Mouse (Mus musculus) lung, postnatal 10 days (tissue): ENCODE results near the gene Hes7.
A peak's percentile ranks its signal among the peaks of the same experiment; 100 is the strongest.
"Not testable (repeated sequence)": the region's sequence is repeated elsewhere in the genome, so short reads cannot be mapped to it uniquely, and the experiment has no call there.

Source experiments
- DNase-seq: peaks from one replicate; pipeline ENCODE4 v3.0.0; 2021

The Hes7 gene

DNA sequence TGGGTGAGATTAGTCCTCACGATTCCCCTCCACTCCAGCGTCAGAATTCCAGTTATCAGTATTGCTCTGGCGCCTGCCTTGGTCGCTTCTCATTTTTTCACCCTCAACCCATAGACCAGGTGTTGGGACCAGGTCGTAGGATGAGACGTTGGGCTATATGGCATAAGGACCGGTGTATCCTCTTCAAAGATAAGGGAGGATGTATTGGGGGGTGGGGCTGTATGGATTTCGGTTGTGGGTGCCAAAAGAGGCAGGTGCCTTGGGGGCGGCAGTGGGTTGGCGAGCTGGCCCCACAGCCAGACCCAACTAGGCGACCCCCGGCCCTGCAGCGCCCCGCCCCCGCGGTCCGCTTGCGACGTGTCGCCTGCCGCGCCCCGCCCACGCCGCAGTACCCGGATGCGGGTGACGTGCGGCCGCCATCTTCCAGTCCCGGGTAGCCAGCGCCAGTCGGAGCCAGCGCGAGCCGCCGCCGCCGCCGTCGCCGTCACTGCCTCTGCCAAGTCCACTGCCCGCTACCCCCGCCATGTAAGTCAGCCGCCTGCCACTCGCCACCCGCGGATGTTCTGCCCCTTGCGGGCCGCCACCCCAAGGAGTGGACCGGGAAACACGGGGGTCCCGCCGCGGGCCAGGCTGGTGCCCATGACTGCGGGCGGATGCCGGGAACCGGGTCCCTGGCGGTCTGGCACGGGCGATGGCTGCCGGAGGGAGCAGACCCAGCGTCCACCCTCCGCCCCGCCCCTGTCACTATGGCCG is 31.9 kb upstream of the Hes7 start, which contains the start of gene Vamp2:
Vamp2 (plus strand) TSS at position 388 of the 753 bp plus-strand sequence.
- peak; percentile 93 for DNase-seq

DNA sequence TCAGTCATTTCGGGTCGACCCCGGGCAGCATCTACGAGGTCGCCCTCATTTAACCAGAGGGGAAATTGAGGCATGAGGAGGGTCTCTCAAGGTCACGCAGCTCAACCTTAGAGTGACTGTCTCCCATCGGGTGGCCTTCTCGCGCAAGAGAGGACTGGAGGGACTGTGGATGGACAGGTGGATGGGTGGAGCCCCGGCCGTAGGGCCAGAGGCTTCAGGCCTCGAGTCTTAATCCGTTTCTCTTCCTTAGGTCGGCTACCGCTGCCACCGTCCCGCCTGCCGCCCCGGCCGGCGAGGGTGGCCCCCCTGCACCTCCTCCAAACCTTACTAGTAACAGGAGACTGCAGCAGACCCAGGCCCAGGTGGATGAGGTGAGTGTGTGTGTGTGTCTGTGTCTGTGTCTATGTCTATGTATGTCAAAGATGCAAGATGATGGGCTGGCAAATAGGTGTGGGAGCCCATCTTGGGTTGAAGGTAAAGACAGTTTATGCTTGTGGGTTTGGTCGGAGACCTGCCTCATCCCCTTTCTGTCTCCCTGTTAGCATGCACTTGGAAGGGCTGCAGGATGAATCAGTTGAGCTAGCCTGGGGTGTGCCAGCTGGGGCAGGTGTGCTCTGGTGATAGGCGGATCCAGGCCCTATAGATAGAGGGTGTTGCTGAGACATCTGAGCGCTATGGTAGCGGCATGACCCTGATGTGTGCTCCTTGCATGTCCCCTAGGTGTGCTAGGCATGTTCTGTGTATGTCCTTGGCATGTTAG is 31.2 kb upstream of the Hes7 start:
- DNase-seq = no peak

DNA sequence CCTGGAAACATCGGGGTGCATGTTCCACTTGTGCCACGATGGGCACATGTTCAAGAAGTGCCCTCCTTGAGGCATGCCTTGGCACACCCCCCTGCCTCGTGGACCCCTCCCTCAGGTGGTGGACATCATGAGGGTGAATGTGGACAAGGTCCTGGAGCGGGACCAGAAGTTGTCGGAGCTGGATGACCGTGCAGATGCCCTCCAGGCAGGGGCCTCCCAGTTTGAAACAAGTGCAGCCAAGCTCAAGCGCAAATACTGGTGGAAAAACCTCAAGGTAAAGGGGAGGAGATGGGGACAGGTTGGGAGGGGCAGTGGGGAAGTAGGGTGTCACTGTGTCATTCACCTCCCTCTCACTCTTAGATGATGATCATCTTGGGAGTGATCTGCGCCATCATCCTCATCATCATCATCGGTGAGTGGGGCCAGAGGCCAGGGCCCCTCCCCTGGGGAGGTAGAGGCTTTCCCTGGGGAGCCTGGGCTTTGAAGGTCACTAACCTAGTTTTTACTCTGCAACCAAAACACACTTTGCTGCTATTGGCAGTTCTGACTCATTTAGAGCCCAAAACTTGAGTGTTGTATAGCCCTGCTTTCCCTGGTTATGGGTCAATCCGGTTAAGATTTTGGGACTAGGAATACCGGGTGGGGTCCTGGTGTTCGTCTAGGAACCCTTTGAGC is 30.5 kb upstream of the Hes7 start:
- no peak for DNase-seq

DNA sequence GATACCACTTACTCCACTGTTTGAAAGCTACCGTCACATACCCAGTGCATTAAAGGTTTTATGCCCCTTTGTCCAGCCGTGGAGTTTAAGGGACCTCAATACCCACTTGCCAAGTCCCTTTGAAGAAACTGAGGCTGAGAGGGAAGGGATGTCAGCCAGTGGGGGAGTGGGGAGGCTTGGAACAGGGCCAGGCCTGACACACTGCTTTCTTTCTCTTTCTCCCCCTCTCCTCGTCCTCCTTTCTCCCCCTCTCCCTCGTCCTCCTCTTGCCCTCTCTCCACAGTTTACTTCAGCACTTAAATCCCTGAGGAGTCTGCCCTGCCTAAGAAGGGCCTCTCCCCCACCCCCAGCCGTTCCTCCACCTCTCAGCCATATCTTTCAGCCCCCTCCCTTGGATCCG is 29.8 kb upstream of the Hes7 start:
- no peak for DNase-seq

DNA sequence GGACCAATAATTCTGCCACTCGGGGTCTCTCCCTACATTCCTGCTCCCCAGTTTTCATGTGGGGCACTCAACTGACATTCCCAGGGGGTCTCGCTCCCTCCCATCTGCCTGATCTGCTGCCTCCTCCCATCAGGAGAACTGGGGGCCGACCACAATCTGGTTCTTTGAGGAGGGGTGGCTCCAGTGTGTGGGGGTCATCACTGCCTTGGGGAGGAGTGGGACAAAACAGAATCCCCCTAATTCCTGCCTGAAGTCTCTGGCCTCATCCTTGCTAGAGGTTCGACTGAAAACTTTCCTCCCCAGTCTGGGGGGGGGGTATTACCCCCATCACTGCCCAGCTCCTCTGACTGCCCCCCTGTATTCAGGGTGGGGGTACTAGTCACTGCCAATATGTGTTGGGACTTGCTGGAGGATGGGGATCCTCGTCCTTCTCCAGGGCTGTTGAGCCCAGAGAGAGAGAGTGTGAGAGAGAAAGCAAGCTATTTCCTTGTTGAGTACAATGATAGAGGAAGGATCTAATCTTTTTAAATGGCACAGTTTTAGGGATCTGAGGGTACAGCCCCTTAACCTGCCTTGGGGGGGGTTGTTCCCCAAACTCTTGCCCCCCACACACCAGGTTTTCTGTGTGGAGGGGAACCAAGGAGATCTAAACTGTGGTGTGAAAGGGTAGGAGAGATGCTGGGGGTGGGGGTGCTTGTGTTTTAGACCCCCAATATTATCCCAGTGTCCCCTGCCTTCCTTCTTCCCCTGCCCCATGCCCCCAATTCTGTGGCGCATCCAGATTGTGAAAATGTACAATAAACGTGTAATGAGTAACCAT is 28.4 kb upstream of the Hes7 start:
- DNase-seq = no peak

DNA sequence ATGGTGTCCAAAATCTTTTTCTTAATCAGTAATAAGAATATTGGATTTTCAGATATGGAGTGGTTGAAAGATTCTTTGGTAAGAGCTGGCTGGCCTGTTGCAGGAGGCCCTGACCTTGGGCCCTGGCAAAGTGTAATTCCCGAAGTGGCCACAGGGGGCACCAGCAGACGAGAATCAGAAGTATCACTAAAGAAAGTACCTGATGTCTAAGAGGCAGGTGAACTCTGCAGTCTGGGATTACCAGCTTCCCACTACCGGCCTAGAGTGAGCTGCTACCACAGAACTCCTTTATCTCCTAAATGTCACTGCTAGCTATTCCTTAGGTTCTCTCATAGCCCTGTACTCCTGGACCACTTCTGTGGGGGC is 27.8 kb upstream of the Hes7 start:
- peak; percentile 92 for DNase-seq

DNA sequence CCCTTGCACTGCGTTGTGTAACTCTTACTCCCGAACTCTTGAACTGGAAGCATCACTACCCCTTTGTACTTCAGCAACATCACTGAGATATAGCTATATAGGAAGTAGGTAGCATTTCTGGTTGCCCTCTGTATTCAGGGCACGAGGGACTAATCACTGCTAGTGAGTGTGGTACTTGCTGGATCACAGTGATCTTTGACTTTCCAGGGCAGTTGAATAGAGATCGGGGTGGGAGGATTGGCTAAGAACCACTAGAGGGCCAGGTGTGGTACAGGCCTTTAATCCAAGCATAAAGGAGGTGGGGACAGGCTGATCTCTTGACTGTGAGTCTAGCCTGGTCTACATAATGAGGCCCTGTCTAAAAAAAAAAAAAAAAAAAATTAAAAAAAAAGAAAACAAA is 27.3 kb upstream of the Hes7 start:
- DNase-seq = no peak

DNA sequence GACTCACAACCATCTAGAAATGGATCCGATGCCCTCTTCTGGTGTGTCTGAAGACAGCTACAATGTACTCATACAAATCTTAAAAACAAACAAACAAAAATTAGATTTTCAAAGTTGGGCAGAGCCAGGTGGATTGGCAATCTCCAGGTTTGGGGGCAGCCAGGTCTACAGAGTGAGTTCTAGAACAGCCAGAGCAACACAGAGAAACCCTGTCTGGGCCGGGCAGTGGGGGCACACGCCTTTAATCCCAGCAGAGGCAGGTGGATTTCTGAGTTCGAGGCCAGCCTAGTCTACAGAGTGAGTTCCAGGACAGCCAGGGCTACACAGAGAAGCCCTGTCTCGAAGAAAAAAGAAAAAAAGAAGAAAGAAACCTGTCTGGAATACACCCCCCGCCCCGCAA is 26.3 kb upstream of the Hes7 start:
- not testable (repeated sequence) for DNase-seq

DNA sequence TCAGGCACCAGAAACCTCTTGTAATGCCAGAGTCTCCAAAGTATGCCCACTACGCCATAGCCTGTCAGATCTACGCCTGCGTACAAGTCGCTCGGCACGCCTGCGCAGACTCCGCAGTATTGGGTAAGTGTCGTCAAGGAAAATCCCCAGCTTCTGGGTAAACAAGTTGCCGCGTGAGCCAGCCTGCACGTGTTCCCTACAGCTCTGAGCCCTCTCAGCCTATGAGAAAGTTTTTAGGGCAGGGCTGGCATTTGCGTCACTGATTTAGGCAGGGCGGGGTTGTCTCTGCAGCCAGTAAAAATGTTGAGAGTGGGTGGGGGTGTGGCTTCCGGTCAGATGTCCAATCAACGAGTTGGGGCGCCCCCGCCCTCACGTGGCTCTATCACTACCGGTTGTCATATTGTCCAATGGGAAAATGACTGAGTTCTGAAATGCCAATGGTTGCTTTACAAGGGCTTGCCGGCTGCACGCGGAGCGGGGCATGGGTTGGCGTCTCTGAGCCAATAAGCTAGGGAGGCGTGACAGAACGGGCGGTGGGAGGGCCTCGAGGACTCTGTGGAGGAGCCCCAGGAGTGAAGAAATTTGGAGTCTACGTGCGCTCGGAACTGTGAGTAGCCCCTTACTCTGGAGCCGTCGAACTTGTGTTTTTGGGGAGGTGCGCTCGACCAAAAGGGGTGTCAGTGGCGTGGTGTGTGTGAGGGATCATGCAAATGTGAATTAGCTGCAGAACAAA is 25.3 kb upstream of the Hes7 start, which contains the start of gene Per1:
Per1 (plus strand) TSS at position 521 of the 733 bp plus-strand sequence.
- DNase-seq = peak; percentile 100

DNA sequence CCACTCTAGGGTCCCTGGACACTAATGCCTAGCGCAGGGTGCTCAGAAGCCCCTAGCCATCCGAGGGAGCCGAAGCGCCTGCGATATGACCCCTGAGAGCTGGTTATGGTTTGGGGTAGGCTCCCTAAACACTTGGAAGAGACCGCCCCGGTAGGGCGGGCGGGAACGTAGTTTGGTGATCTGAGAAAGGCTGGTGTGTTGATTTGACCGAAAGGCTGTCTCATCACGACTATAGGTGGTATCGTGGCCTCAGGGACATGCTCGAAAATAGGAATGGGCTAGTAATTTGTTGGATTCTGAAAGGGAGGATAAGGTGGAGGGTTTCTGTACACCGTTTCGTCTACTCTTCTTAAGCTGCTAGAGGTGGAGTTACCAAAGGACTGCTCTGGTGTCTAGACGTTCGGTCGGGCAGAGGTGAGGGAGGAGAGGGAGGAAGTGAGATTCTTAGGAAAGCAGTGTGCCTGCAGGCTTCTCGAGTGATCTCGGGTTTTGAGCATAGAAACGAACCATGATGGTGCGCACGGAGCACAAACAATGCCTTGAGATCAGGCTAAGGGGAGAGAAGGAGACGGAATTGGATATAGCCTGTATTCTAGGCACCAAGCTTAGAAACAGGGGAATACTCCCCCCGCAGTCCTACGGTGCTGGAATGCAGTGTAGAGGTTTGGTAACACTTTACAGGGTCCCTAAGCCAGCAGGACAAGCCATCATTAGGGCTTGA is 24.5 kb upstream of the Hes7 start:
- peak; percentile 69 for DNase-seq

DNA sequence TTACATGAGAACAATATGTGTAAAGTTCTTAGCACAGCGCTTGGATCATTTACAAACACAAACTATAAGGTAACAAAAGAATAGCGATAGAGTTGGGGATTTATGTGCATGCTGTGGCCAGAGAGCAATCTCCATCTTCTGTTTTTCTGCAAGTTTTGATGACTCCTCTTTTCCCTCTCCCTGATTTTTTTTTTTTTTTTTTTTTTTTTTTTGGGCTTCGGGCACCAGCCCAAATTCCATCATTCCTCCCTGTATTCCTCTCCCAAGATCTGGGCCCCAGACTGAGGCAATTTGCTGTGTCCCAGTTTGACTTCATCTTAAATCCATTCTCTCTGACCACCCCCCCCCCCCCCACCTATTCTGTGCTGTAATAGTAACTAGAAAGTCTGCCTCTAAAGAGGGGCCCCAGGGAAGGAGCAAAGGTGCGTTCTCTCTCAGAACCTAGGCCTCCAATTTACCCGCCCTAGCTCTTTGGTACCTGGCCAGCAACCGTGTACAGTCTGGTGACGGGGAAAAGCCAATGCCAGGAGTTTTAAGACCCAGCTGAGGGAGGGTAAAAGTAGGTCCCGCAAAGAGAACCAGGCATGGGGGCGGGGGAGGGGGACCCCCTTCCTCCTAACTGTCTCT is 23.7 kb upstream of the Hes7 start:
- DNase-seq = no peak

DNA sequence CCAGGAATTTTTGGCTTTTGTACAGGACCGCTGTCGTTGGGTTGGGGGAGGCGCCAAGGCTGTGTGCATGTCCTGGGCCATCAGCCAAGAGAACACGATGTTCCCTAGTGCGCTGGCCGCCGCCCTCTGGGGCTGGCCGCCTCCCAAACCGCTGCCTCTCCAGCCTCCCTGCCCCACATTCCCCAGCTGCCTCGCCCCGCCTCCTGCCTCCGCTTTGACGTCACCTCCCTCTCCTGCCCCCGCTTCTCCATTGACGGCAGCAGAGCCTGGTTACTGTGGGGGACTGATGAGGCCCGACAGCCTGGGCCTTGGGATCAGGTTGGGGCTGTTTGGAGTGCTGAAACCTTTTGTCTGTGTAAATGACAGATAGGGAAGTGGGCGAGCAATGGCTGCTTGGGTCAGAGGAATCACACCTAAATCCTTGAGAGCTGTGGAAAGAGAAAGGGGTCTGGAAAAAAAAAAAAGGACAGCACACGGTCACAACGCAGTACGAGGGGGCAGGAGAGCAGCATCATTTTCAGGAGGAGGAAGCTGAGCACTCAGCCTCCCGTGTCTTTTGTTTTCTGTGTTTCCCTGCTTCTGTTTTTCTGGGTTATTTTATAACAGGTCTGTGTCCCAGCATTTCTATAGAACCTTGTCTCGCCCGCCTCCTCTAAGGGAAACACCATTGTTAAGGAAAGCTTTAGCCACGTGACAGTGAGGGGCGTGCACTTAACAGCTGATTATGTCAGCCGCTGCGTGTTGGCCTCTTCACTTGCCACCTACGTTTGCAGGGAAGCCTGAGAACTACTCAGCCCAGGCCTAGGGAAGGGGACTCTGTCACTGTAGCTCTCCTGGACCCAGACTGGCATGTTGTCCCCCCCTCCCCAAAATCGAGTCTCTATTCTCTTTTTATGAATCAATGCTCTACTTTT is 23.0 kb upstream of the Hes7 start:
- peak; percentile 100 for DNase-seq

DNA sequence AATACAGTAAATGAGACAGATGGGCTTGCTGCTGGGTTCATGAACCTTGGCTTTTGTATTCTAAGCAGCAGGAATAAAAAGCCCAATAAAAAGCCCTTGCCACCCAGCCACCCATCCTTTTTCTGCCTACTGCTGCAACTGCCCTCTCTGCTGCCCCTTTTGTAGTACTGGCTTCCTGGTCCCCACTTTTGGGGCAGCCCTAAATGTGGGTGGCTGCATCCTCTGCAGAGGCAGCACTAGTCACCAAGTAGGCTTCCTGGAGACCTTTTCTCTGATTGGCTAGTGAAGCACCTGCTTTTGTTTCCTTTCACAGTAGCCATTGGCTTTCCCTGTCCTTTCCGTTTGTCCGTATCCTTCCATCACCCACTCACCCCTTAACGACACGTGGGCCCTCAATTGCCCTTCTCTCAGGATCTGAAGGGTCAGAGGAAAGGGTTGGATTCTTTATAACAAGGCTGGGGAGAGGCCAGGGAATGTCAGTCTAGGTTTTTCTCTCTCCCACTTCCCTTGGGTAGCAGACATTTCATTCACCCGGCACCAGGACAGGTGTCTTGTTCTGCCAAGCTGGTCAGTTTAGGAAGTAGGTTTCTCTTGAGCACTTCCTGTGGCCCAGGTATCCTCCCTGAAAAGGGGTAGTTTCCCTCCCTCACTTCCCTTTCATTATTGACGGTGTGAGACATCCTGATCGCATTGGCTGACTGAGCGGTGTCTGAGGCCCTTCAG is 22.0 kb upstream of the Hes7 start:
- no peak for DNase-seq

DNA sequence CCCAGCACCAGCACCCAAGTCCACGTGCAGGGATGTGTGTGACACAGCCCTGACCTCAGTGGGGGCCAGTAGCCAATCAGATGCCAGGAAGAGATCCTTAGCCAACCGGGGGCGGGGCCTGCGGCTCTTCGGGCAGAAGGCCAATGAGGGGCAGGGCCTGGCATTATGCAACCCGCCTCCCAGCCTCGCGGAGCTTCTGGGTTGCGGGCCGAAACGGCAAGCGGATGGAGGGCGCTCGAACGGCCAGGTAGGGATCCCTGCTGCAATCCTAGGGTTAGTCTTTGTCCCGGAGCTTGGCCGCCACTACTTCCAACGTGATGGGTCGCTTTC is 21.5 kb upstream of the Hes7 start:
- DNase-seq = peak; percentile 99

DNA sequence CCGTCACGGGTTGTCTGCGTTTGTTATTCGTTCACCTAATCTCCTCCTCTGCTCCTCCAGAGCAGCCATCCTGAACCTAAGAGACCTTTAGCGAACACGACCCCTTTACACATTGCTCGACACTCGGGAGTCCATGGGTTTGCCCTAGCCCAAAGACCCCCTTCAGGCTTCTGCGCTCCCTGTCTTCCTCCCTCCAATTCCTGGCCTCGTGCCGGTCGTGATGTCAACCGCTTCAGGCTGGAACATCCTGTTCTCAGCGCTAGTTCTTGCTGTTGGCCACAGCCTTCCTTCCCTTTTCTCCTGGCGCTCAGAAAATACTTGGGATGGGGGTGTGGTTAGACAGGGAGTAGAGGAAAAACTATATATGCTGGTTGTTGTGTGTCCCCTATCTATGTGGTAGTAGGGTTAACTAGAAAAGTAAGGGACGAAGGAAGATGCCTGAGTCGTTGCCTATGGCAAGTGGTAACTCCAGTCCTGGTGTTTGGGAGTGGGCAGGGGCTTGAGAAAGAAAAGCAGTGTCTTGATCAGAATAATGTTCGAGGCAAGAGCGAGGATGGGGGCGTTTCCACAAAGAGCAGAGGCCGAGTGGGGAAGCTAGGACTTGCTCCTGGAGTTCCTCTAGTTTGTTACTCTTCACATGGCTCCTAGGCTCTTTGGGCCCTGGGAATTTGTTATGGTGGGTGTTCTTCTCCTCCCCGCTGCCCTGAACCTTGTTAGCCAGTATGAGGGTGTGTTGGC is 20.9 kb upstream of the Hes7 start:
- peak; percentile 97 for DNase-seq

DNA sequence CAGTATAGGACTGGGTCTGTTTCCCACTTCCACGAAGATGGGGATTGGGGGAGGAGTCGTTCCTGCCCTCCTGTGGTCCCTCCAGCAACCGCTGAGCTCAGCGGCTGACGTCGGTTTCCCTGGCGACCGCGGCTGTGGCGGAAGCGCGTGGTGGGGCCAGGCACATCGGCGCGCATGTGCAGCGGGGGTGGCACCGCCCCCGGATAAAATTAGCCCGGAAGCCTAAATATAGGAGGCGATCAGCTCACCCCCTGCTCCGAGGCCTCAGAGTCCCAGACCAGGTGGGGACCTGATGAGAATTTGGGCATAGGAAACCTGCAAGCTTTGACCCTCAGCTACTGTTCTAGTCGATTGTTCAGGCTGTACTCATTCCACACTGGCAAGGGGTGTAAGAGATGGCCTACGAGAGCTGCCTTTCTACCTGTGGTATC is 20.3 kb upstream of the Hes7 start:
- peak; percentile 97 for DNase-seq

DNA sequence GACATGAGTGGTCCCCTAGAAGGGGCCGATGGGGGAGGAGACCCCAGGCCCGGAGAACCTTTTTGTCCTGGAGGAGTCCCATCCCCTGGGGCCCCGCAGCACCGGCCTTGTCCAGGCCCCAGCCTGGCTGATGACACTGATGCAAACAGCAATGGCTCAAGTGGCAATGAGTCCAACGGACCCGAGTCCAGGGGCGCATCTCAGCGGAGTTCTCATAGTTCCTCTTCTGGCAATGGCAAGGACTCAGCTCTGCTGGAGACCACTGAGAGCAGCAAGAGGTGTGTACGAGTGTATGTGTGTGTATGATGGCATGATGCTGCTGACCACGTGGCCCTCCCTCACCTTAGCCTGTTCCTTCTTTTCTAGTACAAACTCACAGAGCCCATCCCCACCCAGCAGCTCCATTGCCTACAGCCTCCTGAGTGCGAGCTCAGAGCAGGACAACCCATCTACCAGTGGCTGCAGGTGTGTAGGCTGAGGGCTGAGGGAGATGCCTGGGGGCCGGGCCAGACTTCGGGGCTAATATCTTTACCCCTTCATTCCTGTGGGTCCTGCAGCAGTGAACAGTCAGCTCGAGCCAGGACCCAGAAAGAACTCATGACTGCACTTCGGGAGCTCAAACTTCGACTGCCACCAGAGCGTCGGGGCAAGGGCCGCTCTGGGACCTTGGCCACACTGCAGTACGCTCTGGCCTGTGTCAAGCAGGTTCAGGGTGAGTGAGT is 19.4 kb upstream of the Hes7 start:
- DNase-seq = no peak
